Mouse (Mus musculus): ENCODE data around the gene Eml1. TPM values are rescaled to one million over a fixed set of nuclear protein-coding genes. Genes with fewer than 3 reads are reported as not detected.

Eml1 gene
- total RNA-seq (2021): 10 to 100 TPM; 46.9 to 58.5 TPM

GRCm38 (mm10) chr12:108370596-108371428, at the start of gene Eml1:
Eml1 (plus strand) TSS chr12:108370957.
- DNase-seq: no peak

GRCm38 (mm10) chr12:108326401-108326800, 44.4 kb upstream of the Eml1 start:
- DNase-seq: no peak

DNA sequence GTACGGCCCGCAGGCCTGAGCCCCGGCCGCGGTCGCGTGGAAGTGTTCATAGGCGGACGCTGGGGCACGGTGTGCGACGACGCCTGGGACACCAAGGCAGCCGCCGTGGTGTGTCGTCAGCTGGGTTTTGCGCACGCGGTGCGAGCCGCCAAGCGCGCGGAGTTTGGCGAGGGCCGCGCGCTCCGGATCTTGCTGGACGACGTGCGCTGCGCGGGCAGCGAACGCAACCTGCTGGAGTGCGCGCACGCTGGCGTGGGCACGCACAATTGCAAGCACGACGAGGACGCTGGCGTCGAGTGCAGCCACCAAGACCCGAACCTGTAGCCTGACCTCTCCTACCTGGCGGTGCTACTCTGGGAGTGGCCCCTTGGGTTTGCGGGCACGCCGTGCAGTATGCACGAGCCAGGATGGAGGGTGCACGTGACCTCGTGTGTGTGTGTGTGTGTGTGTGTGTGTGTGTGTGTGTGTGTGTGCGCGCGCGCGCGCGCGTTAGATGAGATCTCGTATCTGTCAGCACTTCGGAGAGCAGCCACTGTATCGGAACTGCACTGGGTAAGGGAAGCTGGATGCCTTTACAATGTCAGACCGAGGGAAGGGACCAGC, 42.8 kb upstream of the Eml1 start:
- peak; percentile 82 to 85 for DNase-seq

- DNase-seq: peak; percentile 81 to 87
These were observed 37.7 kb upstream of the Eml1 start for GRCm38 (mm10) chr12:108333056-108333455.

DNA sequence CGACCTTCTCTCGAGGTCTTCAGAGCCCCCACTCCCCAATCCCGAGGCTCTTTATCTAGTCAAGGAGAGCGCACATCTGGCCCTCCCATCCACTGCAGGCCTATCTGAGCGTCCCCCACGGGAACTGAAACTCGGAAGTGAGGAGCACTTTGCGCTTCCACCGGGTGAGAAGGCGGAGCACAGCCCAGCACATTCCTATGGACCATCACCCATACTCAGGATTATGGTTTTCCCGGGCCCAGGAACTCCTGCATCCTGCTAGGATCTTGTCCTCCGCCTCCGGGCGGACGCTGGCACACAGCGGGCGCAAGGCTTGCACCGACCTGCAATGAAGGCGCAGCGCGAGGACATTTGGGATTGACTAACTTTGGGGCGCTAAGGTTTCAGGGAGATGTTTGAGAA, 37.3 kb upstream of the Eml1 start:
- no peak for DNase-seq

GRCm38 (mm10) chr12:108333895-108334445, 36.8 kb upstream of the Eml1 start, which contains the start of gene Cyp46a1:
Cyp46a1 (plus strand) TSS chr12:108334381.
- peak; percentile 100 for DNase-seq

DNA sequence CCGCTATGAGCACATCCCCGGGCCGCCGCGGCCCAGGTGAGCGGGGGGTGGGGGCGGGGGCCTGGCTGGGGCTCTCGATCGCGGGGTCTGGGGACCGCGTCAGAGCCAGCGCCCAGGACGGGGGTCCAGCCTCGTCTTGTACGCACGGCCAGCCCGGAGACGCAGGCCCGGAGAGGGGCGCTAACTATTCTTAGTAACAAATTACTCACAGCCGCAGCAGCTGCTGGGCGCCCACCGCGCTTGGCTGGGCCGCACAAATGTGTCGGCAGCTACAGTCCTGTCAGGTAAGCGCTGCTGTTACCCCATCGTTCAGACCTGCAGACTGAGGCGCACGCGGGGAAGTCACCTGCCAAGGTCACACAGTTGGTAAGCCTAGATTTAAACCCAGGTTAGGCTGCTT, 36.2 kb upstream of the Eml1 start:
- peak in 1 of 2 experiments; percentile 37 for DNase-seq

GRCm38 (mm10) chr12:108338572-108339190, 32.1 kb upstream of the Eml1 start:
- DNase-seq: peak in 1 of 2 experiments; percentile 15

DNA sequence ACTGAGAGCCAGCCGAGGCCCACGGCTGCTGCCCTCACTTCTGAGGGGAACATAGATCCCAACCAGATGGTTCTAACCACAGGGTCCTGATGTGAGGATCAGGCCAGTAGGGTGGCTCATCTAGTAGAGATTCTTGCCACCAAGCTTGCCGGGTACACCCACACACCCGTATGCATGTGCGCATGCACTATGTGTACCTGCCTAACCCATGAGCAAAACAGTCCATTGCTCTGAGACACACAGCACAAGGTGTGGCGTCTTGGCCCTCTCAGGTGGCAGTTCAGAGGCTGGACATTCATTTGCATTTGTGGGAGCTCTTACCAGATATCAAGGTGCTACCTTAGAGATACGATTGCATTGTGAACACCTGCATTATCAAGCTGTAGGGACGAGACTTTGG, 22.6 kb upstream of the Eml1 start:
- DNase-seq: no peak

GRCm38 (mm10) chr12:108349026-108349425, 21.7 kb upstream of the Eml1 start:
- DNase-seq: peak in 1 of 2 experiments; percentile 28

GRCm38 (mm10) chr12:108350931-108351330, 19.8 kb upstream of the Eml1 start:
- DNase-seq: no peak

DNA sequence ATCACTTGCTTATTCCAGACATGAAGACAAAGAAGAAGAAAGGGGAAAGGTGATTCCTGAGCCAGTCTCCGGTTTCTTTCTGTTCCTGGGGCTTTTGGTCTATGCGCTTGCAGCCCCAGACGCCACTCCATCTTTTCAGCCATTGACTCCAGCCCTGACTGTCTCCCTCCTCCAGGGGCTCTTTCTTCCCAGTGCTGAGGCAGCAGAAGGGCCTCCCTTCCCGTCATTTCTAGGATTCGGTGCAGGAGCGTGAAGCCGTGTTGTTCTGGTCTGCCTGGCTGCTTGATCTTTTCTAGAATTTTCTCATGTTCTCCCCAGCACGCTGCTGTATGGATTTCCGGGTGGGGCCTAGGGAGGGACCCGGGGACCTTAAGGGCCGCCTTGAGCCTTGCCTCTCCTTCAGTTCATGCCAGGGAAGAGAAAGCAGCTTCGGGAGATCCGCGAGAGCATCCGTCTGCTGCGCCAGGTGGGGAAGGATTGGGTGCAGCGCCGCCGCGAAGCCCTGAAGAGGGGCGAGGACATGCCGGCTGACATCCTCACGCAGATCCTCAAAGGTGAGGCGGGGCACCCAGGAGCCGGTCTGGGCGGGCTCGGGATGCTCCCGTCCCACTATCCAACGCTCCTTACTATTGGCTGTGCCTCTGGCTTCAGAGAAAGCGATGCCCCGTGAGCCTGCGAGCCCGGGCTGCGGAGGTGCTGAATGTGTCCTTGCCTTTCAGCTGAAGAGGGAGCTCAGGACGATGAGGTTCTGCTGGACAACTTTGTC, 18.2 kb upstream of the Eml1 start:
- no peak for DNase-seq

DNA sequence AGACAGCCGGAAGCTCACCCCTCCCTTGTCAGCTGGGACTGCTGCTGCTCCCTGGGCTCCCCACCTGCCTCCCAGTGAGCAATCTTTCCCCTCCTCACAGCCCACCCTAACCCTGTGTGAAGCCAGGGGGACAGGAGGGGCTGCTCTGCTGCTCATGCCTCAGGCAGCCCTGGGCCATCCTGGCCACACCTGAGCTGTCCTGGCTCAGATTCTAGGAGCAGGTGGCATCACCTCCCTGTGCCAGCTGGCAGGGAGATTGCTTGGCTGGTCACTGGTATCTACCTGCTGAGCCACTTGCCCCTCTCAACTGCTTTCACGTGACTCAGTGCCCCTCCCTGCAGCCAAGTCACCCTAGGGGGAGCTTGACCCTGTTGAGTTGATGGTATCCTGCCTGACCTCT, 16.5 kb upstream of the Eml1 start:
- no peak for DNase-seq

DNA sequence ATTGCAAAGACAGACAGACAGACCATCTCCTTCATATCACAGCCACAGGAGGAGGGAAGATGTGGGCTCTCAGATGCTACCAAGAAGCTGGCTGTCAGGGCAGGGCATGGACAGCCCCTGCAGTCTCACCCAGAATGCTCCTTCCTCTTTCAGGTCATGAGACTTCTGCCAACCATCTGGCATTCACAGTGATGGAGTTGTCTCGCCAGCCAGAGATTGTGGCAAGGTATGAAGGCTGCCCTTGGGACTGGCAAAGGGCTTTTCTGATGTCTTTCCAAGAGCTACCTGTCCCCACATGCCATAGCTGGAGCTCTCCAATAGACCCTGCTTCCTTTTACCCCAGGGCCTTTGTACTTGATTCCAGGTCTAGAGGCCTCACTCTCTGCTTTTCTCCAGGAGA, 15.5 kb upstream of the Eml1 start:
- no peak for DNase-seq

GRCm38 (mm10) chr12:108355986-108356385, 14.8 kb upstream of the Eml1 start:
- no peak for DNase-seq

- peak; percentile 83 to 86 for DNase-seq
These were observed 7.0 kb upstream of the Eml1 start for GRCm38 (mm10) chr12:108363796-108364195.

GRCm38 (mm10) chr12:108365340-108365739, 5.4 kb upstream of the Eml1 start:
- peak in 1 of 2 experiments; percentile 16 for DNase-seq

- DNase-seq: no peak
These were observed 4.9 kb upstream of the Eml1 start for GRCm38 (mm10) chr12:108365868-108366267.

GRCm38 (mm10) chr12:108367909-108368308, 2.8 kb upstream of the Eml1 start:
- DNase-seq: no peak

DNA sequence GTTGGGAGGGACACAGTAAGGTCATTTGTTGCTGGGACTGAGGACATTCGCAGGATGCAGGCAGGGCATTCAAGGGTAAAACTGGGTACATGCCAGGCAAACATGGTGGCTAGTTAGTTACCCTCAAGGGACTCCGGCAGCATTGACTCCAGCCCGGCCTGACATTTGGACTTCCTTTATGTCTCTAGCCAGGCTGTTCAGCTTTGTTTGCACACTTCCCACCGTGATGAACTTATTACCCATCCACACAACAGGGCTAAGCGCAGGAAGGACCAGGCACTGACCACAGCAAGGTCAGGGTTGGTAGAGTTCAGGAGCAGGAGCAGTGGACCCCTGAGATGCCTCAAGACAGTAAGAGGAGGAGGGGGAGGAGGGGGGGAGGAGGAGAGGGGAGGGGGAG, 1.8 kb upstream of the Eml1 start:
- no peak for DNase-seq

GRCm38 (mm10) chr12:108371429-108371765, 640 bp downstream of the Eml1 start:
- DNase-seq: no peak

DNA sequence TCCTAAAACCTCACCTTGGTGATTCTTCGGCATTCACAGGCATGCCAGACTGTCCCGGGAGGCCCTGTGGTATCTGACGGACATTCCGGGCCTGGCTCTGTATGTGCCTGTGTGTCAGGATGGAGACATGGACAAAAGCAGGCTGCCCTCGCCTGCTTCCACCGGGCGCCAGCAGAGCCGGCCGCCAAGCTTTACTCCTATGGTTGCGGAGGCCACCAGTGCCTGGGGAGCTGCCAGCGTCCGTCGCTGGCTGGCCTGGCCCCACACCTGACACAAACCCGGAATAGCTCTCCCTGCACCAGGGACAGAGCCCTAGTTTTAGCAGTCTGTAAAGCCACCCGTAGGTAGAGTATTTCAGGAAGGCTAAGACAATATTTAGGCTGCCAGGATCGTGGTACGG, 1.5 kb downstream of the Eml1 start:
- DNase-seq: no peak

Measured in layer of hippocampus, postnatal 36 days (tissue).